Mouse (Mus musculus) brain, embryonic 18.5 days (tissue): ENCODE results near the gene Cct7.

Experiments used
- DNase-seq: peaks from one replicate; pipeline ENCODE4 v3.0.0-alpha.2; 2012; ENCODE audit warnings: low read depth, low spot score

The Cct7 gene

DNA sequence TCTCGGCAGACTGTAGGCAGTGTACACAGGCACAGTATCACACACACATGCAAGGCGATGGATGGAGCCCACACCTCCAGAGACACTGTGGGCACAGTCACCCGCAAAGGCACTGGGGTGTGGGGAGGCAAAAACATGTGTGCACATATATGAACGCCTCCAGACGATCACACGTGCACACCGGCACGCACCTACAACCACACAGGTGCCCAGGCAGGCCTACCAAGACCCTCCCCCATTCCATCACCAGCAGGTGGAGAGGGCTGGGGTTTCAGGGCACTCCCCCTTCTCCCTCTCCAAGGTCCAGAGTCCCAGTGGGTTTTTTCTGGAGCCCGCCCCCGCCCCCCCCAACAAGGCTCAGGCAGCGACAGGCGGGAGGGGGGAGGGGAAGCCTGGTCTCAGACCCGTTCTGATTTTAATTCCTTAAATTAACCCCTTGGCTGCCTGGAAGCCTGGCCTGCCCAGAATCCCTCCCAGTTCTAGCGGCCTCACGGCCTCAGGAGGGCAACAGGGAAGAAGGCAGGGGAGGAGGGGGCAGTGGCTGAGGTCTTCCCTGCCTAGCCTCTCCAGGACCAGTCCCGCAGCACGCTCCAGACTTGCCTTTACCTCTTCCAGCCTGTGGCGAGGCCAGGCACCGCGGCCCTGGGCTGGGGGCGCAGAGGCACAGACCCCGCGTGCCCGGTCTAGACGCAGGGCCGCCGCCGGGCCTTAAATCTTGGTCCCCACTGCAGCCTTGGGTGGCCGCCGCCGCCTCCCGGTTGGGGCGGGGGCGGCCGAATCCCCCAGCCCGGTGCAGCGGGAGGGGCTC, 51.0 kb downstream of the Cct7 start:
- peak; percentile 28 for DNase-seq

DNA sequence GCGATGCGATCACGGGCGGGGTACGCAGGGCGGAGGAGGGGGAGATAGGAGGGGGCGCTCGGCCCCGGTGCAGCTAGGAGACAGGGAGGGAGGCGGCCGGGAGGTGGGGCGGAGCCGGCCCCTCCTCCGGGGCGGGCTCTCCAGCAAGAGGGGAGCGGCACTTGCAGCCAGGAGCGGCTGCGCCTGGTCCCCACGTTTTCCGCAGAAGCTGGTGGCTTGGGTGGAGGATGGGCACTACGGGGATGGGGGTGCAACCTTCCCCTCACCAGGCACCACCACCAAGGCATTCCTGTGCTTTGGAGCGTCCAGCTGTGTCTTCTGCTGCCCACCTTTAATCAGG, 51.6 kb downstream of the Cct7 start, which contains the start of gene Fbxo41:
Fbxo41 (minus strand) TSS at position 84 of the 340 bp plus-strand sequence.
- peak; percentile 66 for DNase-seq

DNA sequence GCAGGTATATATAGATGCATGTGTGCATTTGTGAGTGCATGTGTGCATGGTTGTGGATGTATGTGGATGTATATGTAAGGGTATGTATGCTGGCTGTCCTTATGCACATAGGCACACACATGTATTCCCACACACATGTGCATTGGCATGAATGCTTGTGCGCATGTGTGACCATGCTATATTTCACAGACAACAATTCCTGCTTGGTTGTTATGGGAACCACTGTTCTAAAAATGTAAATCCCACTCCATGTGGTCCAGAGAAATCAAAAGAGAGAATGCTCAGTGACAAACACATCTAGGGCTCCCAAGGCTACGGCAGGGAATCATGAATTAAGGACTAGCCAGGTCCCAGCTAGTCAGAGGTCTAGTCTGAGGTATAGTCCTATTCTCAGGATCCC, 53.6 kb downstream of the Cct7 start:
- no peak for DNase-seq

DNA sequence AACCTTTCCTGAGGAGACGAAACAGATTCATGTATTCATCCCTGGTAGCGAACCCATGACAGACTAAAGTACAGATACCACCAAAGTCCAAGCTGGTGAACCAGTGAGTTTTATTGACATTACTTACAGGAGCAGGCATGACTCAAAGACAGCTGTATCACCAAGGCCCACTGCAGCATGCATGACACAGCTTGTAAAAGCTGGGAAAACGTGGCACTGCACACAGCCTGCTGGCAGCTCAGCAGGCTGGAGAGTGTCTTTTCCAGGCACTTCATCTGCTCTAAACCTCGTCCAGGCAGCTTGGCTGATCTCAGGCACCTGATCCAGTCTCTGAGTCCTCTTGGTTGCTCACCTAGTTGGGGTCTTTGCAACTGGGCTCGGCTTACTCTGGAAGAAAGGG, 57.3 kb downstream of the Cct7 start:
- no peak for DNase-seq

DNA sequence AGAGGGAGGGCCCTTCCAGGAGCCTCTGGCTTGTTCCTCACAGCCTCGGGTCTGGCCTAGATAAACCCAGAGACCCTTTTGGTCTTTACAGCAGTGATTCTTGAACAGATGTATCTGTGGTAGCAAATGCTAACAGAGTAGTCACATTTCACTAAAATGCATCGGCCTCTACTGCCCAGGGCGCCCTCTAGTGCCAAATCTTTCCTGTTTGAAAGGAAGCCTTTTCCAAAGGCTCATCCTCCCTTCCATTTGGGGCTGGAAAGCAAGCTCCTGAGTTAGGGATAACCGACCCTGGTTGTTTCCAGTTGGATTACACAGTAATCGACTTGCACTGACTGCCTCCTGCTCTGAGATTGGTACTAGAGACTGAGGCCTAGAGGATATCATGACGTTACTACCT, 59.2 kb downstream of the Cct7 start:
- no peak for DNase-seq

DNA sequence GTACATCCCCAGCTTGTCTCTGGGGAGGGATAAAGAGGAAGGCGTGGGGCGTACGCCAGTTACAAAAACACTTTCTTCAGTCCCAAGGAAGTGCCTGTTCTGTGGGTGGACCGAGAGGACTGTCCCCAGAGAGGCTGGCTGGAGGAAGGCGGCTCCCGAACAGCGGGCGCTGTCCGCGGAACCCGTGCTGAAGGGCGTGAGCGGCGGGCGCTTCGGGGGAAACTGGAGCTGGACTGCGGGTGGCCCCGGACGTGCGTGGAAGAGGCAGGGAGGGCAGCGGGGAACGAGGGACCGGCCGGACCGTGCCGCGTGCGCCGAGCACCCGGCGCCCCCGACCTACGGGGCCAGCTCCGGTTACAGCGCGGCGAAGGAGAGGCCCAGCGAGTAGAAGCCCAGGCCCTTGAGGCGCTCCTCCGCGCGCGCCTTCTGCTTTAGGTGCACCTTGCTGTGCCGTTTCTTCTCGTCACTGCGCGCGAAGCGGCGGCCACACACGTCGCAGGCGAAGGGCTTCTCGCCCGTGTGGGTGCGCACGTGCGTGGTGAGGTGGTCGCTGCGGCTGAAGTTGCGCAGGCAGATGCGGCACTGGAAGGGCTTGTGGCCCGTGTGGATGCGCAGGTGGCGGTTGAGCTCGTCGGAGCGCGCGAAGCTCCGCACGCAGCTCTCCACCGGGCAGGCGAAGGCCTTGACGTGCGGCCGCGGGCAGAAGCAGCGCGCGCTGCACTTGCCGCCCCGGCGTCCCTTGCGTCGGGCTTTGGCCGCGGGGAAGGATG, 60.2 kb downstream of the Cct7 start:
- DNase-seq: no peak

DNA sequence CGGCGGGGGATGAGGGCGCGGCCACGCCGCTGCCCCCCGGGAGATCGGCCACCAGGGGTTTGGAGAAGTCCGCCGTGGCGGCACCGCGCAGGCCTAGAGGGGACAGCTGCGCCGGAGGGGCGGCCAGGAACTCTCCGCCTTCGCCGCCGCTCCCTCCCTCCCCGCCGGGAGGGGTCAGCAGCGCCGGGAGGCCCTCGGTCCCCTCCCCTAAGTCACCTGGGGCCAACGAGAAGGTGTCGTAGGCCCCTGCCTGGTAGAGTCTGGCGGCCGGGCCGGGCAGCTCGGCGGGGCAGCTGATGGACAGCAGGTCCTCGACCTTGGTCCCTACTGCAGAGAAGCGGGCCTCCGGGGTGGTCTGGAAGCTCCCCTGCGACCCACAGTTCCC, 60.7 kb downstream of the Cct7 start:
- DNase-seq: no peak

DNA sequence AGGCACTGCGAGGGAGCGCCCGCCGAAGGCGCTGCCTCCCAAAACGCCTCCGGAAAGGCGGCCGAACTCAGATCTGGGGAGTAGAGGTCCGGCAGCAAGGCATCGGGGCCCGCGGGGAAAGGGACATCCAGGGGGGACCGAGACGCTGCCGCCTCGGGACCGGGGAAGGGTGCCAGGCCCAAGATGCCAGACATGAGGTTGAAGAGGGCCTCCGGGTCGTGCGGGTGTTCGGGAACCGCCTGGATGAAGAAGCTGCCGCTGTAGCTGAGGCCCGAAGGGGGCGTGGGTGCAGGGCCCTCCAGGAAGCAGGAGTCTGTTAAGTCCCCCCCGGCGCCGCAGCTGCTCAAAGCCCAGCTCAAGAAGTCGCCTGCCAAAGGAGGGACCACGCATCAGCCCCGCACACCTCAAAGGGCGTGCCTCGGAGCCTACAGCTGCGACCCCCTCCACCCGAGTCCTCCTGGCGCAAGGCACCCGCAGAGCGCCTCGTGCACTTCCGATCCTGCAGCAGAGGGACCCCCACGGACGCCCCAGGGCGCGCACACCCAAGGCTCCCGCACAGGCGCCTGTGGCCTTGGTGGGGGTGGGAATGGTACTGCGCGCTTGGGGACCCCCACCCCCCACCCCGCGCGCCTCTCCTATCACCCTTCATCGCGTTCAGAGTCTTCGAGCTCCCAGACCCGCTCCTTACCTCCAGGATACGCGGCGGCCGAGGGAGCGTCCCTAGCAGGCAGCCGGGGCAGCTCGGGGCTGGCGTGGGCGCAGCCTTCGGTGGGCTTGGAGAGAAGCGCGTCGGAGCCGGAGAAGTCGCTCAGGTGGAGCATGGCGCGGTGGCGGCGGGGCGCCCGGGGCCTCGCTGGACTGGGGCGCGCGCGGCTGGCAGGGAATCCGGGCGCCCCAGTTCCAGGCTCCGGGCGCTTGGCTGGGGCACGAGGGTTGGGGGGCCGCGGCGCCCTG, 61.5 kb downstream of the Cct7 start:
- DNase-seq: no peak

DNA sequence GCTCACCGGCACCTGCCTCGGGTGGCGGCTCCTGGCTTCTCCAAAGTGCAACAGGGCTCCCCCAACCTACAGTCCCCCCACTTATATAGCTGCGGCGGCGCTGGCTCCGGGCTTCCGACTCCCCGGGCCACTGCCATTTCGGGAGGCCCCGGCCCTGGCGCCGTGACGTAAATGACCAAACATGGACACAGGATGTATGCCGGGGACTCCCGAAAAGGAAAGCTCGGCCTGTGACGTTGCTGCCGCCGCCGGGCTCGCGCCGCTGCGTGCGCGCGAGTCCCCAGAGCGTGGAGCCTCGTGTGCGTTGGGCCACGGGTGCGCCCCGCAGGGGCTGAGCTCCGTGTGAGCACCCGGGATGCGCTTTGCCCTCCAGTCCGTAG, 62.2 kb downstream of the Cct7 start, which contains the start of gene Egr4:
Egr4 (minus strand) TSS at position 59 of the 380 bp plus-strand sequence.
- DNase-seq: peak; percentile 54

DNA sequence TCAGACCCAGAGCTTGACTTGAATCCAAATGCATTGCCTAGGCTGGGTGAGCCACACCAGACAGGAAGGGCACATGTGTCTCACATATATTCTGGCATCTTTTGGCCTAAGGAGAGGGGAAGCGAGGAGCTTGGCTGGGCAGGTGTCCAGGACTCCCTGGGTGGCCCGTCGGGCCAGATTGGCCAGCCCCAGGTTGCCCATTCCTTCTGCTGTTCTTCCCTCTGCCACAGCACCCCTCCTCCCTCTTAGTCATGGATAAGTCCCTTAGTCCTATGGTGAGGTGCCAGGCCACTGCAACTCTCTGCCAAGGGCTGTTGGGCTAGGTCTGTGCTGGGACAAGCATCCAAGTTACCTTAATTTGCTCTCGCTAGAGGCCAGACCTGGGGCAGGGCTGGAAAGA, 64.6 kb downstream of the Cct7 start:
- no peak for DNase-seq
